Mouse (Mus musculus) liver, adult 2 months (tissue): ENCODE measurements around the gene Cdk5rap1.

Source experiments
- CTCF ChIP-seq: fragments of 200-500 bp; IDR thresholded peaks from 2 replicates; pipeline ENCODE4 v1.5.1; 2011; ENCODE audit warnings: low read depth, low read length, control low read depth
- POLR2A ChIP-seq: fragments of 200-500 bp; IDR thresholded peaks from 2 replicates; pipeline ENCODE4 v1.6.1; 2011; ENCODE audit warnings: low read length, control low read depth; ENCODE audit not compliant: insufficient read depth; ENCODE audit errors: extremely low read depth

- TF ChIP-seq POLR2A, result no peak
- no peak for TF ChIP-seq CTCF
Measured at GRCm38 (mm10) chr2:154390180-154390964, 17.6 kb upstream of the Cdk5rap1 start.
